Mouse (Mus musculus): ENCODE data around the gene Auts2. TPM values are rescaled to one million over a fixed set of nuclear protein-coding genes. Genes with fewer than 3 reads are reported as not detected.

Auts2 gene
- polyA plus RNA-seq, 1 experiment = 10.4 TPM

DNA sequence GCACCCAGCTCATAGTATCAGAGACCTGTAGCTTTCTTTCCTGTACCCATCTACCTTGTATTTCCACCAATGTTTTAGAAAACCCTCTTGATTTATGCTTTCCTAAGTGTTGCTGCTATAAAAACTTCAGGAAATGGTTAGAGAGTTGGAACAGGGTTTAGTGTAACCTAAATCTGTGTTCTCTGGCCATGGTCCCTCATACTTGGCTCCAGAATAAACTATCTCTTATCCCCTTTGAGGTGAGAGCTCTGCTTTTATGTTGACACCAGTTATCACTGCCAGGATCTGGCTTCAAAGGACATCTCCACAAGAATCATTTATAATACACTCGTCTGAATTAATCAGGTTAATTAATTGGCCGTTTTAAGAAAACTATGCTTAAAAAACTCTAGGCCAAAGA lies 714.5 kb downstream of the Auts2 start:
- Histone ChIP-seq H3K4me3 (ENCODE audit: low read depth, low read length) (no peak overlapping the region), H3K27me3 (ENCODE audit: control insufficient read depth, insufficient read depth, low read length) (no peaks in the 10 kb centered on the region), H3K4me1 (ENCODE audit: control insufficient read depth, insufficient read depth, insufficient read length, low read length) (peaks cover 11% of the 10 kb centered on the region), H3K36me3 (ENCODE audit: control insufficient read depth, insufficient read depth, low read length) (no peaks in the 10 kb centered on the region), H3K27ac (ENCODE audit: insufficient read depth, low read depth, low read length) (no peak overlapping the region)
- WGBS = 30% methylated on average over 2 of the region's 2 CpGs
- TF ChIP-seq CTCF (IDR thresholded peaks at IDR 0.05; ENCODE audit: extremely low read depth, insufficient read length, insufficient replicate concordance, low read depth, low read length) (no peak), POLR2A (IDR thresholded peaks at IDR 0.05; ENCODE audit: low read depth, low read length) (no peak)

DNA sequence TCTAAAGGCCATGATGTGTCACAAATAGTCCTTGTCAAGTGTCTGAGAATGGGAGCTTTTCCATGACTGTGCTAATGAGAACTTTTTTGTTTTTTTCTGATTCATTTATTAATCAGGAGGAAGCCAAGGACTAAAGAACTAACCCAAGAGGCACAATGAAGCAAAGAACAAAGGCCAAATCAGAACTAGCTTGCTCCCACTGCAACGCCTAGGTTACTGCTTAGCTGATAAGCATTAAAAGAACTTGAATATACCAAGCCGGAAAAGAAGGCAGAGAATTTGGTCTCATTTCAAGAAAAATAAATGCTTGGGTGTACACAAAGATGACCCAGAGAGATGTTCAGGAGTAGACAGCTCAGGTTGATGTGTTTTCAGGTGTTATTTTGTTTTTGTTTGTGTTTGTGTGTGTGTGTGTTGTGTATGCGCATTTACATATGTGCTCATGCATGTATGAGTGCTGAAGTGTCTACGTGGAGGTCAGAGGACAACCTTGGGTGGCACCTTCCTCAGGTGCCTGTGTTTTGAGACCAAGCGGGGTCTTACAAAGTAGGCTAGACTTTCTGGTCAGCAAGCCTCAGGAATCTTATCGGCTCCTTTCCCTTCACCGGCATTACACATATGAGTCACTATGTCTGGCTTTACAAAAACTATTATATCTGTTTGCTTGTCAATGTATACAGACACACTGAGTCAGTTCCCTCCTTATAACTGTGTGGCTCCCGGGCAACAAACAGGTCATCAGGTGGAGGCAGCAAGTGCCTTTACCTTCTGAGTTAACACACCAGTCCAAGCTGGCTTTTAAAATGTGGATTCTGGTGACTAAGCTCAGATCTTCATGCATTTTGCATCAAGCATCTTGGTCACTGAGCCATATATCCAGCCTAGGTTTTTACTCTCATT lies 716.5 kb downstream of the Auts2 start:
- no peak overlapping the region for H3K4me3 ChIP-seq (ENCODE audit: low read depth, low read length)
- H3K27me3 ChIP-seq (ENCODE audit: control insufficient read depth, insufficient read depth, low read length) = no peaks in the 10 kb centered on the region
- H3K27ac ChIP-seq (ENCODE audit: insufficient read depth, low read depth, low read length) = no peak overlapping the region
- H3K4me1 ChIP-seq (ENCODE audit: control insufficient read depth, insufficient read depth, insufficient read length, low read length) = peaks cover 11% of the 10 kb centered on the region
- H3K36me3 ChIP-seq (ENCODE audit: control insufficient read depth, insufficient read depth, low read length) = no peaks in the 10 kb centered on the region
- 55% methylated on average over 8 of the region's 8 CpGs for WGBS
- TF ChIP-seq CTCF (IDR thresholded peaks at IDR 0.05; ENCODE audit: extremely low read depth, insufficient read length, insufficient replicate concordance, low read depth, low read length) (no peak), POLR2A (IDR thresholded peaks at IDR 0.05; ENCODE audit: low read depth, low read length) (no peak)

DNA sequence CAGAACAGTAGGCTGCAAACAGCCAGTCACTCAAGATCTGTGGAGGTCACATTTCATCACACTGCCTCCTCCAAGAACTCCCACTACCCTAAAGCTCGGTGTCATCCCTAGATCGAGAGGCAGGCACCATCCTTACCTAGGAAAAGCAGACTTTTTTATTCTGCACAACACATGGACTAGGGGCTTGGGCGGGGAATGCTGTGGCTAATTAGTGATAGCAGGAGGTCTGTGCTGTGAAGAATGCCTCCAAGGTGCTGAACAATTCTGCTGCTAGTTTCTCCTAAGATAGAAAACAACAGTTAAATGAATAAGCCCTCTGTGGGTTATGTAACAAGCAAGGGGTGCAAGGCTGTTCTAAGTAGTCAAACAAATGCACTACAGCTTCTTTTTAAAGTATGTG lies 717.7 kb downstream of the Auts2 start:
- TF ChIP-seq CTCF (IDR thresholded peaks at IDR 0.05; ENCODE audit: extremely low read depth, insufficient read length, insufficient replicate concordance, low read depth, low read length) = no peak
- TF ChIP-seq POLR2A (IDR thresholded peaks at IDR 0.05; ENCODE audit: low read depth, low read length) = no peak
- Histone ChIP-seq H3K27me3 (ENCODE audit: control insufficient read depth, insufficient read depth, low read length) (no peaks in the 10 kb centered on the region), H3K4me1 (ENCODE audit: control insufficient read depth, insufficient read depth, insufficient read length, low read length) (peaks cover 11% of the 10 kb centered on the region), H3K27ac (ENCODE audit: insufficient read depth, low read depth, low read length) (no peak overlapping the region), H3K36me3 (ENCODE audit: control insufficient read depth, insufficient read depth, low read length) (no peaks in the 10 kb centered on the region), H3K4me3 (ENCODE audit: low read depth, low read length) (no peak overlapping the region)
- WGBS = 82% methylated on average over 3 of the region's 3 CpGs

DNA sequence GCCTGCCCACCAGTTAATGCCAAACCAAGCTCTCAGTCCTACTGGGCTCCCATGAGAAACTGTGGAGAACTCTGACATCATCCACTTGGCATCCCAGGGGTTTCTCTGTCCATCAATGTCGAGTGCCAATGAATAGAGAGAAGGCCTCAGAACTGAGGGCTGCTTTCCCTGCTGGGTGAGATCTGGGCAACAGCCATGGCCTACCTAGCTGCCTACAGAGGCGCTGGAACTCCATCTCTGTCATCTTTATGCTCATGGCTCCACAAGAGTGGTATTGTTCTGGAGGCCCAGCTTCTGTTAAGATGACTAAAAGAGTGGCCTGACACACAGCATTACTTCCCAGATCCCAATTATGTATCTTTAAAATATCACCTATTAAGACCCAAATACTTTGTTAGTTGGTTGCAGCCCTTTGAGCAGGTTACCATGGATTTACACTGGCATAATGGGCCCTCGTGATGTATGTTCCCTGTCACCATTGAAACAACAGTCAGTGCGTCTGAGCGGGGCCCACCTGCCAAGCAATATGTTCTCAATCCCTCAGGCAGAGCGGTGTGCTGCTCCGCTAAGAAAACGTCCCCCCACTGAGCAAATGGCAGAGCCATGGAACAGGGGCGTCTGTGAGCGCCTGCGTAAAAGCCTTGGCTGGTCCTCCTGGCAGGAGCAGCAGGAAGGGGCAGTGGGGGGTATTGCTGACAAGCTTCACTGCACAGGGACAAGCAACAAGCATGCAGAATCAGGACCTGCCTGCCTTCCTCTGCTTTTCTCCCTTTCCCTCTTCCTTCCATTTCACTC lies 718.8 kb downstream of the Auts2 start:
- Histone ChIP-seq H3K27ac (ENCODE audit: insufficient read depth, low read depth, low read length) (no peak overlapping the region), H3K36me3 (ENCODE audit: control insufficient read depth, insufficient read depth, low read length) (no peaks in the 10 kb centered on the region), H3K4me3 (ENCODE audit: low read depth, low read length) (no peak overlapping the region), H3K4me1 (ENCODE audit: control insufficient read depth, insufficient read depth, insufficient read length, low read length) (peaks cover 10% of the 10 kb centered on the region), H3K27me3 (ENCODE audit: control insufficient read depth, insufficient read depth, low read length) (no peaks in the 10 kb centered on the region)
- 86% methylated on average over 11 of the region's 11 CpGs for WGBS
- TF ChIP-seq POLR2A (IDR thresholded peaks at IDR 0.05; ENCODE audit: low read depth, low read length) = no peak
- TF ChIP-seq CTCF (IDR thresholded peaks at IDR 0.05; ENCODE audit: extremely low read depth, insufficient read length, insufficient replicate concordance, low read depth, low read length) = no peak

DNA sequence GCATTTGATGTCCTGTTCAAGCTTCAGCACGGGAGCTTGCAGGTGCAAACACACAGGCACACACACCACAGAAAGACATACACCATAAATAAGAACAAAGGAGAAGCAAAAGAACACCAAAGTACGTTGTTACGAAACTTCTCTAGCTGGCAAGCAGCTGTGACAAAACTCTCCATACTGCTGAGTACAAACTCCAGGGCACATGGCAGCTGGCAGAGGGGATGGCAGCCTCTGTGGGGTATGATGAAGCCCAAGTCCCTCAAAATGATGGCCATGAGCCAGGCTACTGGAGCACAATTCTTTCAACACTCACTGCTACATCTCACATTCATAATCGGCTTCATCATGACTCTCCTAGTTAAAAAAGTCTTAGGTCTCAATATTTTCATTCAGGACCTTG lies 721.7 kb downstream of the Auts2 start:
- Histone ChIP-seq H3K36me3 (ENCODE audit: control insufficient read depth, insufficient read depth, low read length) (no peaks in the 10 kb centered on the region), H3K27ac (ENCODE audit: insufficient read depth, low read depth, low read length) (no peak overlapping the region), H3K4me3 (ENCODE audit: low read depth, low read length) (no peak overlapping the region), H3K27me3 (ENCODE audit: control insufficient read depth, insufficient read depth, low read length) (no peaks in the 10 kb centered on the region), H3K4me1 (ENCODE audit: control insufficient read depth, insufficient read depth, insufficient read length, low read length) (peaks cover 4% of the 10 kb centered on the region; the same call in 1 of the 2 replicates)
- no peak for TF ChIP-seq CTCF (IDR thresholded peaks at IDR 0.05; ENCODE audit: extremely low read depth, insufficient read length, insufficient replicate concordance, low read depth, low read length)
- TF ChIP-seq POLR2A (IDR thresholded peaks at IDR 0.05; ENCODE audit: low read depth, low read length) = no peak
- 50% methylated on average over 4 of the region's 4 CpGs for WGBS

DNA sequence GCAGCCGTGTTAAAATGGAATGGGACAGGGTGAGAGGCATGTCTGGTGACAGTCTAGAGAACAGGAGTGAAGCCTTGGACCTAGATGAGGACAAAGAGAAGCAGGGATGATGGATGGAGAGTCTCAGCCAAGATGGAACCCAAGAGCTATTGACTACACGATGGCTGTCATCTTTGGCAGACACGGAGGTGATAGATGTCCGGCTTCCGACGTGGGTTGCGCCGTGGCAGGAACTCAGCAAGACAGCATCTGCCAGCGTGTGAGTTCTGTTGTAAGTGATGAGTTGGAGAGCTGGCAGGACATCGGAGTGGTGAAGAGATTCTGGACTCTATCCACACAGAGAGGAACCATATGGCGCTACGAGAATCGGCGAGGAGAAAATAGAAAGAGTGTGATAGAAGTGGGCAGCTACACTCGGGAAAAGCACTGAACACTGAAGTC lies 723.9 kb downstream of the Auts2 start:
- peaks cover 3% of the 10 kb centered on the region; the same call in 1 of the 2 replicates for H3K4me1 ChIP-seq (ENCODE audit: control insufficient read depth, insufficient read depth, insufficient read length, low read length)

DNA sequence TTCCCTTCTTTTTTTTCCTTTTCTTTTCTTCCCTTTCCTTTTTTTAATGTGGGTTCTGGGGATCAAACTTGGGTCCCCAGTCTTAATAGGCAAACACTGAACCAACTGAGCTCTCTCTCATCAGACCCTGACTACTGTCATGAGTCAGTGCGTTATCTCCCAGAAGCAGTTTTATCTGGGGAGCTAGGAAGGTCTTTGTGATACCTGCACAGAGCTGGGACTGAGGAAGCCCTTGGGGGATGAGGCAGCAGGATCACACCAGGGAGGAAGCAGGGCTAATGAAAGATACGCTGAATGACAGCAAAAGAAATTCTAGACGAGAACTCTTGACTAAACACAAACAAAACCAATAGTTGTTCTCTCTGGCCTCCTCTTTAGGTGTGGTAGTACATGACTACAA lies 727.6 kb downstream of the Auts2 start:
- Histone ChIP-seq H3K36me3 (ENCODE audit: control insufficient read depth, insufficient read depth, low read length) (no peaks in the 10 kb centered on the region), H3K27me3 (ENCODE audit: control insufficient read depth, insufficient read depth, low read length) (no peaks in the 10 kb centered on the region), H3K27ac (ENCODE audit: insufficient read depth, low read depth, low read length) (no peak overlapping the region), H3K4me1 (ENCODE audit: control insufficient read depth, insufficient read depth, insufficient read length, low read length) (peaks cover 9% of the 10 kb centered on the region; the same call in 1 of the 2 replicates), H3K4me3 (ENCODE audit: low read depth, low read length) (no peak overlapping the region)
- TF ChIP-seq POLR2A (IDR thresholded peaks at IDR 0.05; ENCODE audit: low read depth, low read length) = no peak
- no peak for TF ChIP-seq CTCF (IDR thresholded peaks at IDR 0.05; ENCODE audit: extremely low read depth, insufficient read length, insufficient replicate concordance, low read depth, low read length)
- 76% methylated on average over 3 of the region's 3 CpGs for WGBS

More for the DNA sequence above, 723.9 kb downstream of the Auts2 start:
- no peak overlapping the region for H3K27ac ChIP-seq (ENCODE audit: insufficient read depth, low read depth, low read length)
- no peaks in the 10 kb centered on the region for H3K36me3 ChIP-seq (ENCODE audit: control insufficient read depth, insufficient read depth, low read length)
- 94% methylated on average over 15 of the region's 15 CpGs for WGBS
- H3K4me3 ChIP-seq (ENCODE audit: low read depth, low read length) = no peak overlapping the region
- TF ChIP-seq CTCF (IDR thresholded peaks at IDR 0.05; ENCODE audit: extremely low read depth, insufficient read length, insufficient replicate concordance, low read depth, low read length) = no peak
- no peak for TF ChIP-seq POLR2A (IDR thresholded peaks at IDR 0.05; ENCODE audit: low read depth, low read length)
- H3K27me3 ChIP-seq (ENCODE audit: control insufficient read depth, insufficient read depth, low read length) = no peaks in the 10 kb centered on the region

Data from small intestine, adult 2 months (tissue).